Mouse (Mus musculus) E14TG2a.4 (cell line): ENCODE data around the gene Smyd3.
A peak's percentile ranks its signal among the peaks of the same experiment; 100 is the strongest.

Experiments
- CTCF ChIP-seq: conservative IDR thresholded peaks from 2 replicates; pipeline ENCODE4 v1.5.1; 2014; ENCODE audit warnings: low read length
- NANOG ChIP-seq: IDR thresholded peaks from 2 replicates; pipeline ENCODE4 v1.6.1; 2014; ENCODE audit warnings: borderline replicate concordance, low read length, mixed read lengths
- POU5F1 ChIP-seq: IDR thresholded peaks from 2 replicates; pipeline ENCODE4 v1.6.1; 2014; ENCODE audit warnings: low read length, borderline replicate concordance

- TF ChIP-seq CTCF (peak; percentile 94), NANOG (no peak), POU5F1 (no peak)
Observed at GRCm38 (mm10) chr1:179502565-179502964, 15.3 kb downstream of the Smyd3 start.
